Mouse (Mus musculus) olfactory bulb, adult 2 months (tissue): ENCODE data around the gene Rfx4.

ENCODE experiments used
- CTCF ChIP-seq: fragments of 200-500 bp; IDR thresholded peaks from 2 replicates; pipeline ENCODE4 v1.5.1; 2012; ENCODE audit warnings: low read depth, mild to moderate bottlenecking, low read length, moderate library complexity; ENCODE audit not compliant: insufficient read depth
- POLR2A ChIP-seq: fragments of 200-500 bp; IDR thresholded peaks from 2 replicates; pipeline ENCODE4 v1.6.1; 2012; ENCODE audit warnings: mild to moderate bottlenecking, low read depth, low read length, moderate library complexity; ENCODE audit not compliant: insufficient read depth

DNA sequence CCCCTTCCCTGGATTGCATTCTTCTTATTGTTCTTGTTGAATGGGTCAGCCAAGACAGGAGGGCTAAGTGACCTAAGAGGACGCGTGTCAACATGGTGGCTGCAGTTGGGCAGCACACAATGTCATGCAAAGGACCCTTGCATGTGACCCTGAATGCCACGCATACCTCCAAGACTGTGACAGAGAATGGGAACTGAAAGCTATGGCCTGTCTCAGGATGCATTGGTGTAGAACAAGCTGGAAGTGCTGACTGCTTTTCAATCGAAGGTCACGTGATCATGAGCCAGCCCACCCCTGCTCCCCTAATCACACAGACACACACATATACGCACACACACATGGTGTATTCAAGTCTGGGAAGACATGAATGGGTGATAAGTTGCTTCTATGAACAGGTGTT, 107.6 kb downstream of the Rfx4 start:
- no peak for TF ChIP-seq CTCF
- no peak for TF ChIP-seq POLR2A
